Mouse (Mus musculus): ENCODE measurements around the gene Magi1.

Gene Magi1

GRCm38 (mm10) chr6:94200910-94201309 is 82.8 kb downstream of the Magi1 start:
- DNase-seq (ENCODE audit: low read depth): no peak

GRCm38 (mm10) chr6:94199696-94200095 is 84.0 kb downstream of the Magi1 start:
- no peak for DNase-seq (ENCODE audit: low read depth)

GRCm38 (mm10) chr6:94197831-94198230 is 85.9 kb downstream of the Magi1 start:
- no peak for DNase-seq (ENCODE audit: low read depth)

DNA sequence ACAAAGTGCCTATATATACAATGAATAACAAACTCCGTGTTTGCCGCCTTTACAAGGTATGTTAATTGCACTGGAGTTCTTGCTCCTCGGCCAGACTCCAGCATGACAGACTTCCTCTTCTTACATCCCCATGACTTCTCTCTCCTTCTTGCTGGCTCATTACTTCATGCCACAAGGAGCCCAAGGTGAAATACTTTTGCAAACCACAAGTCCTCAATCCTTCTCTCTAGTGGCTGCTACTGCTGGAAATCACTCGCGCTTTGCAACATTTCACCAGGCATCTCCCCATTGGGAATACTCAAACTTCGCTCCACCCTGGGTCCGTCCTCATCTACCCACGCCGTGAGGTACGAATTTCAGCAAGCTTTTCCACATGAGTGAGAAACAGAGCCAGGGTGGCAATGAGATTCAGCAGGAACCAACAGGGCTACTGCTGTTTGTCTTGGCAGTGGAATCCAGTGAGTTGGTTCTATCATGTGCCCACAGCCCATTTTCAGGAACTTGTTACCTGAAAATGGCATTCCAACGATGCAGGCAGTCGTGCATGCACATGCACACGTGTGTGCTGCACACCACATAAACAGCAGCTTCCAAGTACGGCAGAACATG is 88.3 kb downstream of the Magi1 start:
- no peak for DNase-seq (ENCODE audit: low read depth)

DNA sequence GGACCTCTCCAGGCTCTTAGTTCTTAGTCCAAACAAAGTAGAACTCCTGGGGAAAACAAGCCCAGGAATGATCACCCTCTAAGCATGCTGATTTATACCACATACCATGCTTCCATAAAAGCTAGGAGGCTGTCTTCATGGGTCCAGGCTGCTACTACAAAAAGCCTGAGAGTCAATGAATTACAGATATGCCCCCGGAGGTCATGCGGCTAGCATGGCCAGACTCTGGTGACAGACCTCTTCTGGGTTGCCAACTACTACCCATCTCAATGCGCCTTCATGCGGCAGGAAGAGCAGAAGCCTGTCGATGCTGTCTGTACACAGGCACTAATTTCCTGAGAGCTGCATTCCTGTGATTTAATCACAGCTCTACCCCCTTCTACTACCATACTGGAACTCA is 92.9 kb downstream of the Magi1 start:
- no peak for DNase-seq (ENCODE audit: low read depth)

DNA sequence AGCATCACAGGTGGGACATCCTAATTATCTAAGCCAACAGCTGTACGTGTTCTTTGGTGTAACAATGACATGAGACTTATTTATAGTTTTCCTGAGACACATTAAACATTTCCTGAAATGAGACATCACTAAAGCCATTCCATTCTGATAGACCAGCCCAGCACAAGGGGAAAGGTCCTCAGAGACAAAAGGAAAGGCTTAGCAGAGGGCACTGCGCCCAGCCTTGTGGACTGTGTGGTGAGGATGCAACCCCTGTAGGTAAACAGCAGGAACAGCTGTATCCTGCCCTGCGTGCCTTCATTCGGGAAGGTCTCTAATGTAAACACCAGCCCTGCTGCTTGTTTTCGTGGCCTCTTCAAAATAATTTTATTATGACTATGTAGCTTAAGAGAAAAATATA is 94.3 kb downstream of the Magi1 start:
- DNase-seq (ENCODE audit: low read depth): no peak

DNA sequence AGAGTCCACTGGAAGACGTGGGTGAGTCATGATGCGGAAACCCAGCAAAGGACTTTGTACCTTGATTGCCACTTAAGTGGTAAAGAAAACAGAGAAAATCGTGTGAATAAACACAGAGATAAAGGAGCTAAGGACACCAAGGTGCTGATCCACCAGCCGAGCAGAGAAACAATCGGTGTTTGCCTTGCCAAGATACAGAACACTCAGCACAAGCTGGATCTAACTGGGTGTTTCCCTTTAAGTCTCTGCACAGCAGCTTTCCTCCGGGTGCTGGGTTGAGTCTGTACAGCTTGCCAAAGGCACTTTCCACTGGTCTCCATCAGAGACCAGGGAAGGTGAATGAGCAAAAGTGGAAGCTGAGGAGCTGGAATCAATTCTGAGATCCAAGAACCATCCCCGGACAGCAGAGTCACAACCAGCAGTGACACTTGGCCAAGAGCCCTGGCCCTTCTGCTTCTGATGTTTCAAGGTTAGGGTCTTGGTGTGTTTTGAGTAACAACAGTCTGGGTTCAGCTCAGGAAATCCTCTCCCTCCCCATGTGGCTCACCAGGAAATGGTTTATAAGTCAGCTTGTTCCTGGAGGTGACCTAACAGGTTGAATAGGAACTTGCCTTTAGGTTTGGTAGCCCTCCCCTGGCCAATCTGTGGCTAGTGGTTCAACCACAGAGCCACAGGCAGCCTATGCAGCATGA is 96.9 kb downstream of the Magi1 start:
- no peak for DNase-seq (ENCODE audit: low read depth)

DNA sequence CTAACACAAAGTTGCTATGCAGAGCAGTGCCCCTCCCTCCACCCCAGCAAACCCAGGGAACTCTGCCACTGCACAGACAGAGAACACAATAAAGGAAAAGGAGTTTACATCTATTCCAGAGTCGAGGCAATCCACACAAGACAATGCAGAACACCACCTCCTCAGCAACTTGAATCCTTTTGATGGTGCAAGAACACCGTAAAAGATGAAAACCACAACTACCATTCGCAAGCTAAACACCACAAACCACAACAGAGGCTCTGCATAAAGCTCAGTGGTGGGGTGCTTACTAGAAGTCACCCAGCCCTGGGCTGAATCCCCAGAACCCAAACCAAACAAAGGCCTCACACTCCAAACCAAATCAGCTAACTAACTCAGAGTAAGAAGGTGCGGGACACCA is 99.4 kb downstream of the Magi1 start:
- DNase-seq (ENCODE audit: low read depth): no peak

DNA sequence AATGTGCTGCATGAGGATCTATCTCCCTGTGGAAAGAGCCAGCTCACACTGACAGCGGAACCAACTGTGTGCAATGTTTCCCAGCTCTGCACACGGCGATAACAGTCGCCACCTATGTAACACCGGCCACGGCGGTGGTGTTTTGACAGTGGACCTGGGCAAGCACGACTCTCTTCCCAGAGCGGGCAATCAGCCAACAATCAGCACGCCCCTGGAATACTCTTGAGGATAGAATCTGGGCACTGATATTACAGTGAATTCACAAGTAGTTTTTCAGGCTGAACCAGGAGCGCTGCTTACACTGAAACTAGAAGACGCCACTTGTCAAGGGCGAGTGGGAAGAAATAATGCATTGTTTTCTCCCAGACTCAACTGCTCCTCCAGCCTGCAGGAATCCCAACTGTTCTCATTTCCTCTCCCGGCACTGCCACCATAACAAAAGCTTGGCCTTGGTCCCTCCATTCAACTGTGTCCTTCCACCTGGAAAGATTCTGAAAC is 100.3 kb downstream of the Magi1 start:
- no peak for DNase-seq (ENCODE audit: low read depth)

DNA sequence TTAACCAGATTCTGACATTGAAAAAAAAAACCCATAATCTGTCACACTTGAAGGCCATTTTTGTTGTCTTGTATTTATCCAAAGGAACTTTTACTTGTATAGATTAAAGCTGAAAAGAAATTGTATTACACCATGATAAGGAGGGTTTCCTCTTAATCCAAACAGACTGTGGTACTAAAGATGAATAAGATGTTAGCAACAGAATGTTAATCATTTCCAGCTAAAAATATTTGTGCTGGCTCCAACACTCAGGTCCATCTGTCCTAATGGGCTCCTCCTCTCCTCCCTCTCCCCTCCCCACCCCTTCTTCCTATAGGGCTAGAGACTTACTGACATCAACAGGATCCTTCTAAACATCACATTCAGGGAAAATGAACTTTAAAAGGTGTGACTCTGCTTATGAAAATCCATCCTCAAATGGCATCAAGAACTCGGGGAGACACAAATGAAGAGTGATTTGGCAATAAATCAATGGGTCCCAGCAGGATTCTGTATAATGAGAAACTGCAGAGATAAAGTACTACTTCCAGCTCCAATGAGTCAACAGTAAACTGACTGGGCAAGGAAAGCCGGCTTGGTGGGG is 102.0 kb downstream of the Magi1 start:
- DNase-seq (ENCODE audit: low read depth): no peak

DNA sequence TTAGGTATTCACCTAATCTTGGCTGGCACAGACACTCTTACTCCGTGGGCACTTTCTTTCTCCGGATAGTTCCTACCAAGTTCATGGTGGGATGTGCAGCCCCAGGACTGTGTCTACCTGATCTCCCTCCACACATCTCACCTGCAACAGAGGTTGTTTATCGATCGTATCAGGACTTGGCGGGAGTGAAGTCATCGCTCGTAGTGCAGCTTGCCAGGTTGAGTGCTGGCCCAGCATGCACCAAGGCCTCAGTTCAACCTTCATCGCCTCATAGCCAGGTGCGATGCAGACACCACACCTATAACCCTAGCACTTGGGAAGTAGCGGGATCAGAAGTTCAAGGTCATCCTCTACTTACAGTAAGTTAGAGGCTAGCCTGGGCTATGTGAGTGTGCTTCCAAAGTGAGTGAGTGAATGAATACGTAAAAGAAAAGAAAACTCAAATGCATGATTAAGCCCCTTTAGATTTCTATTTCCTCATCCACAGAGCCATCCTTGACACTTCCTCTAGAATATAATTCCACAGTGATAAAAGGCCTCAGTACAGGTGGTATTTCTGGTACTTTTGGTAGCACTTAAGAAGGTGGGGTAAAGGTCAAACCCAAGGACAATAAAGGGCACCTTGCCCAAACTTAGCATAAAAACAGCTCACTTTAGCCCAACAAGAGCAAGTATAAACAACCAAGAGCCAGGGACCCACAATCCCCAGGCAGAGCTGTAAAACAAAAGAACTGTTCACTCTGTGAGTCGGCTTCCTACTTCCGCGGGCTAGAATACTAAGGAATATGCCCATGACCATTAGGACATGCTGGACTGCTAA is 103.2 kb downstream of the Magi1 start:
- DNase-seq (ENCODE audit: low read depth): no peak

DNA sequence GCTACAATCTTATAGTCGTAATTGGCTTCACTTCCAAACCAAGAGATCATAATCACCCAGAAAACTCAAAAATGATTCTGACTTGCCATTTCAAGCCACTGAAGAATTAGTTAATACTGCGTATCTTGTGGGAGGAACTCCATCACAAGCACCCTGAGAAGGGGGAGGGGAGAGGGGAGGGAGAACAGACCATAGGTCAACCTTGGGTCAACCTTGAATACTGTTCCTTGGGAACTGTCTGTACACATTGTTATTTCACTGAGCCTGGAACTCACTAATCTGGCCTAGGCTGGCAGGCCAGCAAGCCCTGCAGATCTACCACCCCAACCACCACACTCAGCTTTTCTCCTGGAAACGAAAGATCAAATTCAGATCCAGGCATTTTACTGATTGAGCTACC is 106.2 kb downstream of the Magi1 start:
- DNase-seq (ENCODE audit: low read depth): no peak

GRCm38 (mm10) chr6:94176705-94177104 is 107.0 kb downstream of the Magi1 start:
- DNase-seq (ENCODE audit: low read depth): no peak

DNA sequence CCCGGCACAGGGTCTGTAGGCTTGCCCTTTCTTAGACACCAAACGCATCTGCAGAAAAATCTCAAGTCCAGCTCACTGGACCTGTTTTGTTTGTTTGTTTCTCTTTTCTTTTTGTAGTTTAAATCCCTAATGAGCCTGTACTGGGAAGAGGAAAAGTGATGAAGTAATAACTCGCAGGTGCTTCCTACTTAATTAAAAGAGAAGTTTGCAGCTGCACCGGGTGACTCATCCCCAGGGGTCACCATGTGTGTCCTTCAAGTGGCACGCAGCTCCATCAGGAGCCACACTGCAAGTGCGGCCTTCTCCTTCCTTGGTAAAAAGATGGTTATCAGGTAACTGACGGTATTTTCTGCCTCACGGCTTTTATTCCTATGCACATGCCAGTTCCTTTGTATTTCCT is 112.5 kb downstream of the Magi1 start:
- no peak for DNase-seq (ENCODE audit: low read depth)

DNA sequence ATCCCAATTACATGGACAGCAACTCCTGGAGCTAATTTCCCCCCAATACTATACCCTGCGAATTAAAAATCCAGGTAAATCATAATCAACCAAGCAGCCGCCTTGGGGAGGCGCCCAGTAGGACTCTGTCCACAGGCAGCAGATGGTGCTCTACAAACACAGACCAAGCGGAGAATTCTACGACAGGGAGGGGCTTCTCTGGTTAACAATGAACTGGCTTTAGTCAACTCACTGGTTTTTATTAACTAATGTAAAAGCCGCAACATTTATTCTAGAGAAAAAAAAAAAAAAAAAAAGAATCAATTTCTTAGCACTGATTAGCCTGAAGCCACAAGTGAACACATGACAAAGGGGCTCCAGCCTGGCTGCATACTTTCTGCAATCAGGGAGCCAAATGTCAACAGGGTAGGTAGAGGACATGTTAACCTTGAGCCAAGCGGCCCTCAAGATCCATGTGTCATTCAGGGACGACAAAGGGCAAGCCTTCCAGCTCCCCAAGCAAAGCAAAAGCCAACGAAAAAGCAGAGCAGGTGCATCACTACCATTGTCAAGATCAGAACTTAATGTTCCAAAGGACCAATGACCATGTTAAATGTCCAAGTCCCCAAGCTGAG is 114.0 kb downstream of the Magi1 start:
- no peak for DNase-seq (ENCODE audit: low read depth)

DNA sequence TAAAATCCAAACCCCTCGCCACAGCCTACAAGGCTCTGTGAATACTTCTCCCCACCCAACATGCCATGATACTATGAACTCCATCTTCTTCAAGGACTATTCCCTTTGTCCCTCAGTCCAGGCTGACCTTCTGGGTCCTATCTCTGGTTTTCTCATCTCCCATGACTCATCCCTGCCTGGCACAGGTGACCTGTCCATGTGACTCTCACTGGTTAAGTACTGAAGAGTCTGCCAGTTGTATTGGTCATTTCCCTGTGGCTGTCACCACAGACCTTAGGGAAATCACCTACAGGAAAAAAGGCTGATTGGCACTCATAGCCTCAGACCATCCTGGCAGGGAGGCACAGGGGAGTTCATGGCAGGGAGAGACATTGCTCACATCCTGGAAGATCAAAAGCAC is 117.8 kb downstream of the Magi1 start:
- no peak for DNase-seq (ENCODE audit: low read depth)

GRCm38 (mm10) chr6:94164753-94165536 is 118.8 kb downstream of the Magi1 start:
- DNase-seq (ENCODE audit: low read depth): no peak

DNA sequence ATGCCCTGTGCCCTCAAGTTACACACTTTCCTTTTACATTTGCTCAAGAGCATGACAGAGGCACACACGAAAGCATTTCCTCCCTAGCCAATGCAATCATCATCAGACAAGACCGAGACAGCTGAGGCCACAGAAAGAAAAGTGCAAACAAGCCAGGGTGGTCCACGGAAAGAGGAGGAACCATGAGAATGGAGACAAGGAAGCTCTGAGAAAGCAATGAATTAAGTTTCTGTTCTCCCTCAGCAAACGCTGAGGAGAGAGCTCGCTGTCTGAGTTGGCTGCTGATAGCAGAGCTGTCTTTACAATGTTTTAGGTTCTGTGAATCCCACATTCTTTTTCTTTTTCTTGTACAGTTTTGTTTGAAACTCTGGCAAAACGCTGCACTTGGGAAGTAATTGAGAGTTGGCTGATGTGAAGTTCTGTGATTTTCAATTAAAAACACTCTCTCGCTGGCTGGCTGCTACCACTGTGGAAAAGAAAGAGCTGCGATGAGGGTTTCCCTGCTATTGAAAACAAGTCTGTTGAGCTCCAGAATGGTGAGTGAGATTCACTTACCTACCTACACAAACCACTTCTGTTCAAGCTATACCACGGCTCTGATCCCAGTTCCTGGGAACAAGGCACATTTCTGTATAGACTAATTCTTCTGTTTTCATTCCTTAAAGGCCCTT is 120.3 kb downstream of the Magi1 start:
- no peak for DNase-seq (ENCODE audit: low read depth)

- DNase-seq (ENCODE audit: low read depth): no peak
Observed at GRCm38 (mm10) chr6:94162918-94163317, 120.8 kb downstream of the Magi1 start.

DNA sequence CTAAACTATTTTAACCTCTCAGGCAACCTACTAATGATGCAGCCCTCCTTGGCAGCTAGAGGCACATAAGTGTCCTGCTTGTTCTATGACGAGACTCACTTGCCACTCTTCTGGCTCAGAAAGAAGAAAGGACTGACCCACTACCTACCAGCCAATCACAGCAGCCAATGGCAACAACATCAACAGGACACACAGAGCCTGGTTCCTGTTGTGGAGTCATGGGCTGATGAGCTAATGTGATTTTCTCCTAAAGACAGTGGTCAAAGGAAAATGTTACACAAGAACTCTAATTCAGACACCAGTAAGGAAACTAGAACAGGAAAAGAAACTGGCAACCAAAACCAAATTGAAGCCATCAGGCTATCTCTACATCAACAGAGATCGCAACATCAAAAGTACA is 124.5 kb downstream of the Magi1 start:
- no peak for DNase-seq (ENCODE audit: low read depth)
